Mouse (Mus musculus): Measurements from ENCODE around the gene Gkn1.

The Gkn1 gene

DNA sequence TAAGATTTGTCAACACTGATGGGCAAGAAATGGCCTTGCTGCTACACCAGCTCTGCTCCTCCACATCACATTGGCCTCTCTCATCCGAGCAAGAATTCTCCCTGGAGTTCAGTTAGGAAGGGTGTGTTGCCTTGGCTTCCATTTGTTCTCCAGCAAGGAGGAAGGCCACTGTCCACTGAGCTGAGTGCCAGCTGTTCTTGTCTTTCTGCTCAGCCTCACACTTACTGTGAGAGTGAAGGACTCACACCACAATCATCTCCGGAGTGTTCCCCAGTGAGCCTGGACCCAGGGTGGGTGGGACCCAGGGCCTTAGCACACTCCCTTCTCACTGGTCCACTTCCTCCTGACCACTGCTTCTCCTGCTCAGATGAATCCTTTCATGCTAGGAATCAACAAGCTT, 23.8 kb downstream of the Gkn1 start:
- DNase-seq (ENCODE audit: low spot score in 2 of 2) = no peak

DNA sequence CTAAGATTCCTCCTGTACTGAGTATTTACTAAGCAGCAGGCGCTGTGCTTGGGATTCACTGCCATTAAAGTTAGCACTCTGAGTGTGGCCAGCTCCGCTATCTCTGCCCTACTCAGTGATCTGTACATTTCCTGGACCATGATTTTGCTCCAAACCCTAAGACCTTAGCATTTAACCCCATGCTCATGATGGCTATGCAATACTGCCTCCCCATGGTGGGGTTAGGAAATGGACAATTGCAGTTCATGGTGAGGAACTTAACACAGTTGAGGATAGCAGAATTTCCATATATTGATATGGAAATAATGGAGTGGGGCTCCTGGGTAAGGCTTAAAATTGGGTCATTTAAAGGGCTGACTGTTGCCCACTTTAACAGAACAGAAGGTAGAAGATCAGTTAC, 27.4 kb downstream of the Gkn1 start:
- DNase-seq (ENCODE audit: low spot score in 2 of 2) = peak; percentile 9 to 55

DNA sequence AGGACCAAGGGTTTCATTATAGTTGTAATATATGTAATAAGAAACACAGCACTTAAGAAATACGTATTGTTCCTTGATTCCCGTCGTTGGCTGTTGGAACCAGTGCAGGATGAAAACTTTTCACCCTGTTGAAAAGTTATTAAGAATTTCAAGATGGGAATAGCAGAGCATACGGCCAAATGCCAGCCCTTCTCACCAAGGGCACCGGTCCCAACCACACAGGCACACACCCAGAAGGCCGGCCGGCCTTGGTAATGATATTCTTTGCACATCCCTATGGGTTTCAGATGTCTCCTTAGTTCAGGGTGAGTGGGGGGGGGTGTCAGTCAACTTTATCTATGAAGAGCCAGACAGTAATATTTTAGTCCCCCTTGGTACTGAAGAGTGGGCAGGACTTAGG, 32.1 kb downstream of the Gkn1 start:
- no peak for DNase-seq (ENCODE audit: low spot score in 2 of 2)

DNA sequence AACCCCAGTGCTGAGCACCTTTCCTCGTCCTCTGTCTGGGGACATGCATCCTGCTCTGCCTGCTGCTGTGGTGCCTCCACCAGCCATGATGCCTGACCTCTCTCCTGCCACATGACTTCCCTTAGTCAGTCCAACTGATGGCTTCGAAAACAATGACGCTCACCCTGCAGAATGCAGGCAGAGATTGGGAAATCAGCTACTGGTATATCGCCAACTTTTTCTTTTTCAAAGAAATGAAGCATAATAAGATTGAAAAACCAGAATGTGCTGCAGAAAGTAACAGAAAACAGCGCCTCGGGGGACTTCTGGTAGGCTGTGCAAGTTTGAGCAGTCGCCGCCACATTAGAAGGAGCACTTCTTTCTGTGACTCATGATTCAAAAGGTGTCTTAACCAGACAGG, 33.8 kb downstream of the Gkn1 start:
- DNase-seq (ENCODE audit: low spot score in 2 of 2) = no peak

DNA sequence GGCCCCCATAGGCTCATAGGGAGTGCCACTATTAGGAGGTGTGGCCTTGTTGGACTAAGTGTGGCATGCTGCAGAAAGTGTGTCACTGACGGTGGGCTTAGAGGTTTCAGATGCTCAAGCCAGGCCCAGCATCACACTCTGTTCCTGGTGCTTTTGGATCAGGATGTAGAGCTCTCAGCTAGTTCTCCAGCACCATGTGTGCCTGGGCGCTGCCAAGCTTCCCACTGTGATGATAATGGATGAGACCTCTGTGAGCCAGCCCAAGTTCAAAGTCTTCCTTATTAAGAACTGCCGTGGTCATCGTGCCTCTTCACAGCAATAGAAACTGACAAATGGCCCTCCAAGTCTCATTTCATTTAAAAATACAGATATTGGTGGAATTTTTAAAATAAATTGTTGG, 38.0 kb downstream of the Gkn1 start:
- DNase-seq (ENCODE audit: low spot score in 2 of 2) = no peak

DNA sequence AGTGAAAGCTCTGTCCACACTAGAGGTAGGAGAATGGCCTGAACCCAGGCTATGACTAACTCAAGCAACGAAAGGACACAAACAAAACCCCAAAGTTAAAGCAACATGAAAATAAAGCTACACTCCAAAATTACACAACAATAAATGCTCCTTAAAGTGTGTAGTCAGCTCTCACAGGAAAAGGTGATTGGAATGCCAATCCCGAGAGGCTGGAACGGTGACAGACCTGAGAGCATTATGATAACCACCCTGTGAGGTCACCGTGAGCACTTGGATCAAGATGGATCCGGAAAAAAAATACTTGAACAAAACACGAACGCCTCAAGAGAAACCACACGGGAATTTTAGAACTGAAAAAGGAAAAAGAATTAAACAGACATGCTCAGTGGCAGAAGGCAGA, 46.3 kb downstream of the Gkn1 start:
- no peak for DNase-seq (ENCODE audit: low spot score in 2 of 2)

DNA sequence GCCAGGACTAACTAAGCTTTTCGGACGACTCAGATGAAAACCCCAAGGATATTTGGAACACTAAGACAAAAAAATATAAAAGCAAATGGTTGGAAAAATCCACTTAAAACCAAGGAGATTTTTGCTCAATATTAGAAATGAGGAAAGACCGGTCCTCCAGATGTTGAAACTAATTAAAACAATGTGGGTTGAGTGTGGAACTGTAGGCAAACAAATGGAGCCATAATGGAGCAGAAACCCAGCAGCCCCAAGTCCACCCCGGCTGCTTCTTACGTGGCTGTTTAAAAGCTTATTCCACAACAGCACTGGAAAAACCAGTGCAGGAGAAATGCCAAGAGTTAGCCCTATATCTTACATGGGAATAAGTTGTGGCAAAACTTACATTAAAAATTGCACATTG, 48.0 kb downstream of the Gkn1 start:
- DNase-seq (ENCODE audit: low spot score in 2 of 2) = no peak

DNA sequence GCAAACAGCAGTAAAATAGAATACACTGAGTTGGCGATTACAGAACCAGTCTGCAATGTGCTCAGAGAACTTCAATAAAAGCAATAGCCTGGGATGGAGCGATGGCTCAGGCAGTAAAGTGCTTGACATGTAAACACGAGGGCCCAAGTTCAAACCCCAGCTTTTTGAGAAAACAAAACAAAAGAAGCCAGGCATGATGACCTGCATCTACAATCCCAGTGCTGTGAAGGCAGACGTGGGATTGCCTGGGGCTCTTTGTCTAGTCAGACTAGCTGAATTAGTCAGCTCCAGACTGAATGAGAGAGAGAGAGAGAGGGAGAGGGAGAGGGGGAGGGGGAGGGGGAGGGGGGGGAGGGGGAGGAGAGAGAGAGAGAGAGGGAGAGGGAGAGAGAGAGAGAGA, 48.8 kb downstream of the Gkn1 start:
- DNase-seq (ENCODE audit: low spot score in 2 of 2) = no peak
